Mouse (Mus musculus) heart, adult 9 months (tissue): ENCODE results near the gene Gm3371.
"Not testable (repeated sequence)": the region's sequence is repeated elsewhere in the genome, so short reads cannot be mapped to it uniquely, and the experiment has no call there.

Experiments used
- DNase-seq, 2 experiments: peaks; one replicate each; pipeline ENCODE4 v3.0.0; 2022; ENCODE audit warnings: low spot score in 2 of 2

Gm3371 gene

GRCm38 (mm10) chr14:44410588-44410987 is at the start of gene Gm3371:
Gm3371 (minus strand) TSS chr14:44410688.
- not testable (repeated sequence) for DNase-seq

GRCm38 (mm10) chr14:44433335-44433734 is 22.8 kb upstream of the Gm3371 start, which contains the start of gene Gm8232:
Gm8232 (plus strand) TSS chr14:44433635.
- not testable (repeated sequence) for DNase-seq

GRCm38 (mm10) chr14:44384233-44384632 is 26.3 kb downstream of the Gm3371 start:
- DNase-seq = not testable (repeated sequence)

- not testable (repeated sequence) for DNase-seq
These were observed 45.4 kb downstream of the Gm3371 start, which contains the start of gene Gm8229 for GRCm38 (mm10) chr14:44365057-44365456. Gm8229 (plus strand) TSS chr14:44365357.

GRCm38 (mm10) chr14:44362301-44362700 is 48.2 kb downstream of the Gm3371 start:
- not testable (repeated sequence) for DNase-seq

GRCm38 (mm10) chr14:44361416-44361815 is 49.1 kb downstream of the Gm3371 start:
- not testable (repeated sequence) for DNase-seq
